Mouse (Mus musculus): Measurements from ENCODE around the gene Bloc1s5. TPM values are rescaled to one million over a fixed set of nuclear protein-coding genes. Genes with fewer than 3 reads are reported as not detected.
A peak's percentile ranks its signal among the peaks of the same experiment; 100 is the strongest.

Bloc1s5 gene
- total RNA-seq, 2 experiments from 2014 or later, result 7.3 to 10.8 TPM

DNA sequence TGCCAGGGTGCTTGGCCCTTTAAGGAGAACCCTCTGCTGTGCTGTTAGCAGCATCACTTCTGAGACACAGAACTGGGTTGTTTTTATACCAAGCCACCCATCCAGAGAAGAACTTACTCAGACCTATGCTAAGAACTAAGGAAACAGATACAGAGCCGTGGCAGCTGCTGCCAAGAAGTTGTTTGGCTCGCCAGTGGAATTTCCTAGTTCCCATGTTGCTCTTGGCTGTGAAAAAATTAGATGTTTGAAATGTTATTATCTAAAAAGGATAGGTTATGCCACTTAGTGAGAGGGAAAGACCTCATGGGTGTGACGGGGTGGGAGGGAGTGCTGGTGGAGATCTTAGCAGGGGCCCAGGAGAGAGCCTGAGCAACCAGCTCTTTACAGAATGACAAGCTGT is 52.1 kb downstream of the Bloc1s5 start:
- intact Hi-C loops (cut with DNase I), result no loop called here
- no peak for DNase-seq (ENCODE audit: low spot score in 2 of 2)

DNA sequence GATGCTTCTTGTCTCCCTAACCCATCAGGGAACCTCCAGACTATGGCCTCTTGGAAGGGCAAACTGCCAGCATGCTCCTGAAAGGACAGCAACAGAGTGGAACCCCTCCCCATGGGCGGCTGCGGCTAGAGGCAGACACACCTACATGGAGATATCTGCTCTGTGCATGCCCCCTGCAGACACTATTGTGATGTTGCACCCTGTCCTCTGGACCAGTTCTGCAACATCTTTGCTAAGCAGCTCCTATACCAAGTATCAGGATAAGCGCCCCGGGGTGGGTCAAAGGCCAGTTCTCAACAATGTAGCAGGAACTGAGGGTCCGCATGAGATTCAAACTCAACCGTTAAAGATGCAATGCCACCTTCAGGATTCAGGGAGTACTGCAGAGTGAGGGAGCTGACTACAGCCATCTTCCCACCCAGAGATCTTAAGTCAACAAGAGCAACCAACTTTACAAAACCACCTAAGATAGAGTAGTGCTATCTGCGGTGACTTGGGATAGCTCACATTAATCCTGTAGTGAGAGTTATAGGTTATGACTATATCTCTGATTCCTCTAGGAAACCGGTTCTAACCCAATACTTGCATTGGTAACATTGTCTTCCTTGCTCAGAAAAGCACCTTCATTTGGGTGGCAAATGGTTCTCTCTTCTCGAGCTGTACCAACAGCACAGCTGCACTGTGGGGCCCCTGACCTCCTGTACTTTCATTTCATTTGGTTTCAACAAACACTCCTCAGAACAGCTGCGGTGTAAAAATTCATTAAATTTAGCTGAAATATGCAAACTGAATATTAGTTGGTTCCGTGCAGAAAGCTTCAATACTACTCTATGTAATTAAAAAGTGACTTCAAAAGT is 54.1 kb downstream of the Bloc1s5 start:
- intact Hi-C loops (cut with DNase I), result no loop called here
- DNase-seq (ENCODE audit: low spot score in 2 of 2), result peak; percentile 21 to 38

DNA sequence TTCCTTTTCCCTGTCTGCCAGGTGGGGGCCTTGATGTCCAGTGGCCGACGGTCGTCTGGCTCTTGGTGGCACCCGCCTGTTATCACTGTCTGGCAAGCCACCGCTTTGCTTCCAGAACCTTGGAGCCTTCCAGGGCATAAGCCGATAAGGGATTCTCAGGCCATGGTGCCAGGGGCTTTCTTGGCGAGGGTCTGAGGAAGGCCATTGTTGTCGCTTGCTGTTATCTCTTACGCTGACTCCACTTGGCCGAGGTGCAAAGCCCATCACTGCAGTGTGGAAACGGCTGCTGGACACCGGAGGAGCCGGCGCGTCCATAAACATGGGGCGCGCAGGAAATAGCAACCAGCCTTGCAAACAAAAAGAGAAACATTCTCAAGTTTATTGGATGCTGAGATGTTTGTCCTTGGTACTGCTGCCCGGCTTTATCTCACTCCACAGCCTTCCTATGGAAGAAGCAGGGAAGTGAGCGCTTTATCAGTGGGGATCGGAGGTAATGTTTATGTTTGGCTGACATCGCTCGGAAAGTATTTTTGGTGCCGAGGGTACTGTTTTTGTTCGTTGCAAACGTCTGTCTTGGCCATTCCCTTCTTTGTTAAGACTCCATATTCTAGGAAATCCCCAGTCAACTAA is 54.8 kb downstream of the Bloc1s5 start:
- no peak for DNase-seq (ENCODE audit: low spot score in 2 of 2)
- intact Hi-C loops (cut with DNase I), result no loop called here

DNA sequence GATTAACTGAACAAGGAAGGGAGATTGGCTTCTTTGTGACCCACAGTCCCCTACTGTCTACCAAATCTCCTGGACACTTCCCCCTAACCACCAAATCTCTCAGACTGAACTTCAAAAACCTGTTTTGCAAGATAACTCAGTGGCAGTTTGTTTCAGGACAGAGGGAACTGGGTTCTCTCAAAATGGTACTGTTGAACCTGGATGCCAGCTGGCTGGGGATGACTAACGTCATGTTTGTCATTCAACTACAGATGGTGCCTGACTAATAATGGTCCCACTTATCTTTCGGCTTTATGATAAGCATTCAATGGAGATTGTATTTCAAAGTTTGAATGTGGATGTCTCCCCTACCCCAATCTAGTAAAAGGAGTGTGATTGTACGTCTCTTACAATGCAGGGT is 60.2 kb downstream of the Bloc1s5 start:
- DNase-seq (ENCODE audit: low spot score in 2 of 2), result no peak
- intact Hi-C loops (cut with DNase I), result no loop called here

DNA sequence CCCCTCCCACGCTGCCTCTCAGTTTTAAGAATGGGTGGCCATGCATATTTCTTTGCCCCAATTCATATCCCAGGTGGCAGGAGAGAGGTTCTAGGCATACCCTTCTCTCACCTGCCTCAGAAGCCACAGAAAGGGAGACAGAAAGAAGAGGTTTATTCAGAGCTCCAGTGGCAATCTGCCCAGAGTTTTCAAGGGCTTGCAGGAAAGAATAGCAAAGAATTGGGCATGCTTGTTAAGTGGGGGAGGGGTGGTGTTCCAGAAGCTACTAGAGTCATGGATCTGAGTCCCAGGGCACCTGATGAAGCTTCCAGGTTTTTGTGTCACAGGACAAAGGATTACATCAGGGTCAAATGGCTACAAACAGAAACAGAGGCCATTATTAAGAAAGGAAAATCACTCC is 61.6 kb downstream of the Bloc1s5 start:
- intact Hi-C loops (cut with DNase I), result no loop called here
- DNase-seq (ENCODE audit: low spot score in 2 of 2), result no peak

DNA sequence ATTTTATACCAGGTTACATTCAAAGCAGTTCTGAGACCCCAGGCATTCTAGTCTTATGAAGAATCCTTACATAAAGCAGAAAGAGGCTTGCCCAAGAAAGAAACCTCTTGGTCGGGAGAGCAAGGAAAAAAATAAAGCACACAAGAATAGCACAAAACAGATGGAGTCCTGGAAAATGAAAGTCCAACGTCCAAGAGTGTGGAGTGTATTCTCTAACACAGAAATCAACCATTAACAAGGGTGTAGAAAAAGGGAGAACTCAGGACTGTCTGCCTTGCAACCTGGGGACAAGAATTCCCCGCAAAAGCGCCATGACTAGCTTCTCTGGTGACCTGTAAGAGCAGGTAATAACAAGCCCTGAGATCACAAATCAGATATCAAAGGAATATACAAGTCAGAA is 69.7 kb downstream of the Bloc1s5 start:
- no peak for DNase-seq (ENCODE audit: low spot score in 2 of 2)
- intact Hi-C loops (cut with DNase I), result no loop called here

DNA sequence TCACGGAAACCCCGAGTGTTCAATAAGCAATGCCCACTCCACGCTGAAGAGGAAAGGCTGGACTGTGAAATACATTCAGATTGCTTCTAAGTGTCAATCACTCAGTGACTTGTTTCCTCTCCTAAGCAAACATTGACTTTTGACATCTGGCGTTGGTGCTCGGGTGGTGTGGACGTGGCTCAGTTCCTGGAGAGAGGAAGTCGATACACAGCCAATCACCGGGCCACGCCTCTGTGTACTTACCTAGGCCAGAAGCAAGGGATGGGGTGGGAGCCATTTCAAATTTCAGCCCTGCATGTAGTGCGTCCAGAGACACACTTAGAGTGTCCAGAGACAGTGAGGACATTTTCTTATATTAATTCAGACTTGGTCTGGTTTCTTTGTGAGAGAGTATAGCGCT is 80.3 kb downstream of the Bloc1s5 start:
- intact Hi-C loops (cut with DNase I), result no loop called here
- no peak for DNase-seq (ENCODE audit: low spot score in 2 of 2)

DNA sequence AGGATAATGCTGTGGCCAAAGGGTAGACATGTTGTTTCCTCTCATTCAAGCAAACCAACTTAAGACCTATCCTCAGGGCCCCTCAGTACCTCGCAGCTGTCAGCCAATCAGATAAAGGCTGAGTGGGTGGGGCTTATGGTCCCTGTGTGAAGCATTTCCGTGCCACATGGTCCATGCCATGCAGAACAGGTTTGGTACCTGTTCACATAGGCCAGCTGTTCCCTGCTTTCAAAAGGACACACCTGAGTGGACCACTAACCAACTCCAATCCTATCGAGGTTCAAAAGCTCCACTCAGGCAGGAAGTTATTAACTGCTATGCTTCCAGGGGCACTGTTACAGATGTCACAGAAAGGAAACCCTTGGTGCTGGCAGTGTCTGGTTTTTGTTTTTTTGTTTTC is 80.7 kb downstream of the Bloc1s5 start:
- intact Hi-C loops (cut with DNase I), result no loop called here
- DNase-seq (ENCODE audit: low spot score in 2 of 2), result no peak

DNA sequence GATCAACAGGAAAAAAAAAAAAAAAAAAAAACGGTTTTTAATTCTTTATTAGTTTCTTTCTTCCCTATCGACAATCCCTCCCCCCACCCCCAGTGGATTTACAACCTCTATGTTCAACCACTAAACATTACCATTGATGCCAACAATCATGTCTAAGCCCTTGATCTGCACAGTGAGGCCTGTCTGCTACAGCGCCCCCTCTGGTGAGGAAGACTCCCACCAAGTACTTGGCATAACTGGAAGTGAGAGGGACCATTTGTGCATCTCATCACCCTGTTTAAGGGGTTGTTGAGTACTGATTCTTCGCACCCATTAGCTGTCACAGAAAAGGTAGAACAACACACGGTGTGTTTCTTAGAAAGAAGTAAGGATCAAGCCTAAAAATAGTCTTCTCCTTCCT is 86.2 kb downstream of the Bloc1s5 start:
- intact Hi-C loops (cut with DNase I), result no loop called here
- DNase-seq (ENCODE audit: low spot score in 2 of 2), result no peak

DNA sequence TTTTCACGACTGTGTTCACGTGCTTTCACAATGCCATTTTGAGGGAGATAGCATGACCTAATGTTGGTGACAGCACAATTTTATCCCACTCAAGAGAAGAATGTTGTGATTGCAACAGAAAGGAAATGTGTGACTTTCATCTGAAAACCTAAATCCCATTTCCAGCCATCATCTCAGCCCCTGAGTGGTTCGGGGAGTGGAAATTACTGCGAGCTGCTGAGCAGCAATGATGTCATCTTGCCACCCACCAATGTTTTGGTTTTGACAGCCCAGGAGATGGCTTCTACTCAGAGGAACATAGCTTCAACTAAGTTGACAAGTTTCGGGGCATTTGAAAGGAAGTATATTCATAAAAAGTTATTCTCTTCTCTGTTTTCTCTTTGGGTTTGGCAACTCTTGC is 87.2 kb downstream of the Bloc1s5 start:
- no peak for DNase-seq (ENCODE audit: low spot score in 2 of 2)
- intact Hi-C loops (cut with DNase I), result no loop called here

DNA sequence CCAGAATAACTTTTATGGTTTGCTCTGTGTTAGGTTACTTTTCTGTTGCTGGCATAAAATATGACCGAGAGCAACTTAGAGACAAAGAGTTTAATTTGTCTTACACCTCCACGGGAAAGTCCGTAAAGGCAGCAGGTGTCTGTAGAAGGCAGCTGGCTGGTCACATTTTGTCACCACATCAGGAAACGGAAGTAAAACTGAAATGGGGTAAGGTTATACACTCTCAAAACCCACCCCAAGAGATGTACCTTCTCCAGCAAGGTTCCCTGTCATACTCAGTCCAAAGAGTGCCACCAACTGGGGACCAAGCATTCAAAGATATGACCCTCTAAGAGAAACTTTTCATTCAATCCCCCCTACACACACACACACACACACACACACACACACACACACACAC is 88.2 kb downstream of the Bloc1s5 start:
- DNase-seq (ENCODE audit: low spot score in 2 of 2), result no peak
- intact Hi-C loops (cut with DNase I), result no loop called here

DNA sequence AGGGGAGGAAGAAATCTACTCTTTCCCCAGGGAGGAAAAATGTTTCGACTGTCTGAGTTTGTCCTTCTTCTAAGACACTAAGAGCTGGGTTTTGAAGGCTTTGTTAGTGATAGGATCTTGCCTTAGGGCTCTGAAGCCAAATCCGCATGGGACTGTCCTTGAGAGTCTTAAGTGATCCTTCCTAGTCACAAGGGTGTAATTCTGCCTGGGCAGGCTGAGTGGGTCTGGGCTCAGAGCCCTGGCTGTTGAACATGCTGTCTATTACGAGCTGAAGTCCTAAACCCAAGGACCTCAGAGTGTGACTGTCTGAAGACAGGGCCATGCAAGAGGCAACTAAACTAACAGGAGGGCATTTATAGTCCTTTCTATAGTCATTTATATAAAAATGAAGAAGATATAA is 89.4 kb downstream of the Bloc1s5 start:
- DNase-seq (ENCODE audit: low spot score in 2 of 2), result no peak
- intact Hi-C loops (cut with DNase I), result no loop called here

DNA sequence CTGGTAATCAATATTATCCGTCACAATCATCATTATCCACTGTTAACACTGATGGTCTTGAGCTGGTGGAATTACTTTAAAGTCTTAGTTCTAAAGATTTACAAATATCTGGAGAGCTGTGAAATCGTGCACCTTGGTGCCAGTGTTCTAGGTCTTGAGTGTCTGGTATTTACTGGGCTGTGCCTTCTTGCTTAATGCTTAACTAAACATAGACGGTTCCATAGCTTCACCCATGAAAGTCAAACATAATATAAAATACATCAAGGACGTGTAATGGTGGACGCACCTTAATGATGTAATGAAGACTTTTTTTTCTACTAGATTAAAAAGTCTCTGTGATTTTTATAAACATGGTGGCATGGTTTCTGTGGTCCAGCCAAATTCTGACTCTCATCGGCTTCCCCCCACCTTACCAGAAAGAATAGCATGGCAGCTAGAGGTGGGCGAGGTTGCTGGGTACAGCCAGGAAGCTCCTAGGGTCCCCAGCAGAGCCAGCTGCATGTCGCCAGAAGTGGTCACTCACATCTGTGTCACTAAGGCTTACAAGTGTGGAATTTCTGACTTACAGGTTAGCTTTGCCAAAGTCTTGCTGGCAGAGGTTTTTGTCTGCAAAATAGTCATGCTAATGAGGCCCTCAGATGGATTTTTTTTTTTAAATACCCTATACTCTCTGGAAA is 90.0 kb downstream of the Bloc1s5 start:
- no peak for DNase-seq (ENCODE audit: low spot score in 2 of 2)
- intact Hi-C loops (cut with DNase I), result no loop called here

DNA sequence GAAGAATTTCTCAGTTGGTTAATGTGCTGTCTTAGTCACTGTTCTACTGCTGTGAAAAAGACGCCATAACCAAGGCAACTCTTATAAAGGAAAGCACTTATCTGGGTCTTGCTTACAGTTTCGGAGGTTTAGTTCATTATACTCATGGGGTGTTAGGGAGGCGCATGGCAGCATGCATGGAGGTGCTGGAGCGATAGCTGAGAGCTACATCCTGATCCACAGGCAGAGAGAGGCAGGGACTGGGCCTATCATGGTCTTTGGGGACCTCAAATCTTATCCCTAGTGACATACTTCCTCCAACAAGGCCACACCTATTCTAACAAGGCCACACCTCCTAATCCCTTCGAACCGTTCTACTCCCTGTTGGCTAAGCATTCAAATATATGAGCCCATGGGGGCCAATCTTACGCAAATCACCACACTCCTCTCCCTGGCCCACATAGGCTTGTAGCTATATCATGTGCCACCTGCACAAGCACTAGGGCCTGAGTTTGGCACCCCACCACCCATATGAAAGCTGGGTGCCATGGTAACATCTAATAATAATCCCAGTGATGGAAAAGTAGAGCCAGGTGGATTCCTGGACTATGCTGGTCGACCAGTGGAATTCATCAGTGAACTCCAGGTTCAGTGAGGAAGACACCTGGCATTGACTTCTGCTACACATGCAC is 91.3 kb downstream of the Bloc1s5 start:
- DNase-seq (ENCODE audit: low spot score in 2 of 2), result no peak
- intact Hi-C loops (cut with DNase I), result no loop called here

Other genes with a start within 250 kb of the Bloc1s5 start
- 10 to 100 TPM; 42.7 to 46.0 TPM for gene Txndc5, start 106.3 kb downstream of the Bloc1s5 start, total RNA-seq (2021)
- gene Eef1e1, start 23.9 kb upstream of the Bloc1s5 start, total RNA-seq (2021), result 10 to 100 TPM; 33.5 to 33.6 TPM

All from left cerebral cortex, postnatal 14 days (tissue).